Mouse (Mus musculus): ENCODE measurements around the gene Cygb. TPM values are rescaled to one million over a fixed set of nuclear protein-coding genes. Genes with fewer than 3 reads are reported as not detected.

Cygb gene
- total RNA-seq, 2 experiments from 2014 or later = not detected

Other genes starting within 250 kb of the Cygb start
- gene Rnf157, start 241.3 kb downstream of the Cygb start, total RNA-seq (2015) = 7.1 and 7.6 TPM in 2 replicates
- 5.5 and 7.6 TPM in 2 replicates for gene Rnf157, start 241.3 kb downstream of the Cygb start, total RNA-seq (2017)
- 74.1 and 75.9 TPM in 2 replicates for gene Ubald2, start 220.2 kb downstream of the Cygb start, total RNA-seq (2015)
- 71.7 and 76.0 TPM in 2 replicates for gene Ubald2, start 220.2 kb downstream of the Cygb start, total RNA-seq (2017)
- not detected in 2 replicates for gene Qrich2, start 188.1 kb downstream of the Cygb start, total RNA-seq (2015)
- 0.07 TPM in 1 of 2 replicates, not detected in the other for gene Qrich2, start 188.1 kb downstream of the Cygb start, total RNA-seq (2017)
- 46.9 and 49.3 TPM in 2 replicates for gene Prpsap1, start 160.1 kb downstream of the Cygb start, total RNA-seq (2015)
- 27.9 and 33.0 TPM in 2 replicates for gene Prpsap1, start 160.1 kb downstream of the Cygb start, total RNA-seq (2017)
- 7.6 and 15.5 TPM in 2 replicates for gene Sphk1, start 123.4 kb downstream of the Cygb start, total RNA-seq (2015)
- 6.7 and 26.1 TPM in 2 replicates for gene Sphk1, start 123.4 kb downstream of the Cygb start, total RNA-seq (2017)
- 5.0 TPM in 2 replicates for gene Ube2o, start 72.9 kb downstream of the Cygb start, total RNA-seq (2015)
- 6.1 and 6.4 TPM in 2 replicates for gene Ube2o, start 72.9 kb downstream of the Cygb start, total RNA-seq (2017)
- gene Aanat, start 67.9 kb downstream of the Cygb start, total RNA-seq (2015) = not detected in 2 replicates
- gene Aanat, start 67.9 kb downstream of the Cygb start, total RNA-seq (2017) = not detected in 2 replicates
- gene Rhbdf2, start 27.3 kb downstream of the Cygb start, total RNA-seq (2015) = 3.7 and 4.9 TPM in 2 replicates
- gene Rhbdf2, start 27.3 kb downstream of the Cygb start, total RNA-seq (2017) = 2.7 and 3.5 TPM in 2 replicates
- 0.47 TPM in 1 of 2 replicates, not detected in the other for gene Prcd, start 779 bp downstream of the Cygb start, total RNA-seq (2015)
- gene Prcd, start 779 bp downstream of the Cygb start, total RNA-seq (2017) = 0.17 TPM in 1 of 2 replicates, not detected in the other
- gene St6galnac1, start 121.2 kb upstream of the Cygb start, total RNA-seq (2015) = not detected in 2 replicates
- not detected in 2 replicates for gene St6galnac1, start 121.2 kb upstream of the Cygb start, total RNA-seq (2017)
- gene Mxra7, start 173.7 kb upstream of the Cygb start, total RNA-seq (2015) = 0.10 and 1.1 TPM in 2 replicates
- not detected in 2 replicates for gene Mxra7, start 173.7 kb upstream of the Cygb start, total RNA-seq (2017)
- 49.9 and 53.9 TPM in 2 replicates for gene Mettl23, start 189.0 kb upstream of the Cygb start, total RNA-seq (2015)
- 21.7 and 31.8 TPM in 2 replicates for gene Mettl23, start 189.0 kb upstream of the Cygb start, total RNA-seq (2017)
- 42.9 and 43.8 TPM in 2 replicates for gene Jmjd6, start 189.1 kb upstream of the Cygb start, total RNA-seq (2015)
- 43.6 and 50.1 TPM in 2 replicates for gene Jmjd6, start 189.1 kb upstream of the Cygb start, total RNA-seq (2017)
- 13.6 and 14.8 TPM in 2 replicates for gene Mfsd11, start 198.1 kb upstream of the Cygb start, total RNA-seq (2015)
- 11.1 and 11.2 TPM in 2 replicates for gene Mfsd11, start 198.1 kb upstream of the Cygb start, total RNA-seq (2017)
- gene Srsf2, start 198.8 kb upstream of the Cygb start, total RNA-seq (2015) = 1,322 and 1,338 TPM in 2 replicates
- 519 and 522 TPM in 2 replicates for gene Srsf2, start 198.8 kb upstream of the Cygb start, total RNA-seq (2017)

Measured in megakaryocyte progenitor cell, adult 5-6 weeks (primary cell).